Mouse (Mus musculus) intestine, embryonic 16.5 days (tissue): ENCODE data around the gene Wdr38. TPM values are rescaled to one million over a fixed set of nuclear protein-coding genes. Genes with fewer than 3 reads are reported as not detected.
A peak's percentile ranks its signal among the peaks of the same experiment; 100 is the strongest.

Experiments used
- ATAC-seq: fragments of 200-750 bp; cut with Nextera tagmentation; 2 replicates; pipeline ENCODE4 v1.8.0; 2017; ENCODE audit warnings: moderate TSS enrichment, moderate library complexity
- H3K27ac ChIP-seq: fragments of 300-500 bp; sonication (generic); 2 replicates; pipeline ENCODE4 v1.5.1; 2014; ENCODE audit warnings: mild to moderate bottlenecking, low read length
- H3K27me3 ChIP-seq: fragments of 300-500 bp; sonication (generic); replicated peaks from 2 replicates; pipeline ENCODE4 v1.6.1; 2014; ENCODE audit warnings: low read length, control low read depth, mixed read lengths; ENCODE audit not compliant: control insufficient read depth, insufficient read depth
- H3K36me3 ChIP-seq: fragments of 300-500 bp; sonication (generic); 2 replicates; pipeline ENCODE4 v1.6.1; 2014; ENCODE audit warnings: low read length, control low read depth; ENCODE audit not compliant: control insufficient read depth, insufficient read depth
- H3K4me1 ChIP-seq: fragments of 300-500 bp; sonication (generic); 2 replicates; pipeline ENCODE4 v1.6.1; 2014; ENCODE audit warnings: low read length, control low read depth, mixed read lengths; ENCODE audit not compliant: control insufficient read depth, insufficient read depth
- H3K4me2 ChIP-seq: fragments of 300-500 bp; sonication (generic); 2 replicates; pipeline ENCODE4 v1.6.1; 2014; ENCODE audit warnings: low read depth, low read length, control low read depth
- H3K4me3 ChIP-seq: fragments of 300-500 bp; sonication (generic); 2 replicates; pipeline ENCODE4 v1.5.1; 2014; ENCODE audit warnings: mild to moderate bottlenecking, low read length
- H3K9ac ChIP-seq: fragments of 300-500 bp; sonication (generic); 2 replicates; pipeline ENCODE4 v1.6.1; 2014; ENCODE audit warnings: low read depth, low read length
- H3K9me3 ChIP-seq: fragments of 300-500 bp; sonication (generic); 2 replicates; pipeline ENCODE4 v1.6.1; 2016; ENCODE audit warnings: low read length, control low read depth; ENCODE audit not compliant: control insufficient read depth
- WGBS: fragments of 180-500 bp; shearing (Covaris S2); extraction: QIAGEN DNeasy Blood & Tissue Kit; methylation state at CpG from one replicate; pipeline ENCODE4 v1.1.7; 2014; 5-methylcytosine and 5-hydroxymethylcytosine counted together
- polyA plus RNA-seq: library from polyadenylated mRNA; unstranded; fragments of >200 nt; fragmentation: Nextera tagmentation; extraction: Ambion mirVana; gene quantifications from 2 replicates; pipeline ENCODE4 v1.2.1, GENCODE M21; 2015

The Wdr38 gene
- polyA plus RNA-seq, 1 experiment from 2014 or later = 1.7 TPM

- Histone ChIP-seq H3K27me3 (no peaks in the 10 kb centered on the region), H3K9me3 (no peaks in the 10 kb centered on the region), H3K4me1 (no peaks in the 10 kb centered on the region), H3K9ac (no peak overlapping the region), H3K27ac (no peak overlapping the region), H3K4me3 (no peak overlapping the region), H3K36me3 (no peaks in the 10 kb centered on the region), H3K4me2 (no peak overlapping the region)
- ATAC-seq = peak; percentile 38; the same call in 1 of the 2 replicates
- 32% methylated on average over 2 of the region's 2 CpGs for WGBS
Observed at GRCm38 (mm10) chr2:38973223-38973622, 24.1 kb upstream of the Wdr38 start.

DNA sequence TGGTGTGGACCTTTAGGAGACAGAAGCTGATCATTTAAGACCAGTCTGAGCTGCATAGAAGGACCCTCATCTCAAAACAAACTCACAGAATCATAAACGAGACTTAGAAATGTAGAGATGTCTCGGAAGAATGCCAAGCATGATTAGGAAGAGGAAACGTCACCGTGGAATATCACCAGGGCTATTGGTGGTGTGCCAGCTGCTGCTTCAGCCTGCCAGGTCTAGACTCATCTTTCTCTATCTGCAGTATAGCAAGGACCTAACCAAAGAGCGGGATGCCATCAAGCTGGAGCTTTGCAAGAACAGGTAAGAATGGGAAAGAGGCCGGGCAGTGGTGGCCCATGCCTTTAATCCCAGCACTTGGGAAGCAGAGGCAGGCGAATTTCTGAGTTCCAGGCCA lies 23.6 kb upstream of the Wdr38 start:
- 67% methylated on average over 7 of the region's 7 CpGs for WGBS
- Histone ChIP-seq H3K36me3 (no peaks in the 10 kb centered on the region), H3K4me3 (no peak overlapping the region), H3K4me1 (no peaks in the 10 kb centered on the region), H3K27ac (no peak overlapping the region), H3K9ac (no peak overlapping the region), H3K4me2 (no peak overlapping the region), H3K27me3 (no peaks in the 10 kb centered on the region), H3K9me3 (no peaks in the 10 kb centered on the region)
- ATAC-seq = no peak

DNA sequence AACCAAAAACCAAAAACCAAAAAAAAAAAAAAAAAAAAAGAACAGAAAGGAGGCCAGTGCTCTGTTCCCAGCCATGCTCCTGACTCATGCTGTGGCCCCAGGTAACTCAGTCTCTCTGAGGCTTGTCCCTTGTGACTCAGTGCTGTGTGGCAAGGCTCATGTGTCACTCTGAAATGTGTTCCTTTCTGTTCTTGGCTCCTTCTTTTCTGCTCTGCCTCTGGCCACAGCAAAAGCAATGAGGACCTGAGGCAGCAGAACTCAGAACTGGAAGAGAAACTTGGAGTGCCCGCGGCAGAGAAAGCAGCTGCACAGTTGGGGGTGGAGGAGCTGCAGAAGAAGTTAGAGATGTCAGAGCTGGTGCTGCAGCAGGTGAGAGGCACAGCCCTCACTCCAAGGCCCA lies 23.1 kb upstream of the Wdr38 start:
- no peak overlapping the region for H3K4me2 ChIP-seq
- whole genome bisulfite sequencing = 35% methylated on average over 2 of the region's 2 CpGs
- no peak overlapping the region for H3K4me3 ChIP-seq
- no peaks in the 10 kb centered on the region for H3K4me1 ChIP-seq
- H3K9me3 ChIP-seq = no peaks in the 10 kb centered on the region
- no peaks in the 10 kb centered on the region for H3K27me3 ChIP-seq
- no peak overlapping the region for H3K27ac ChIP-seq
- no peak overlapping the region for H3K9ac ChIP-seq
- no peaks in the 10 kb centered on the region for H3K36me3 ChIP-seq
- ATAC-seq = no peak

GRCm38 (mm10) chr2:38975181-38975580 lies 22.1 kb upstream of the Wdr38 start:
- no peak overlapping the region for H3K9ac ChIP-seq
- H3K9me3 ChIP-seq = no peaks in the 10 kb centered on the region
- no peak overlapping the region for H3K4me3 ChIP-seq
- no peak overlapping the region for H3K27ac ChIP-seq
- no peak for ATAC-seq
- no peak overlapping the region for H3K4me2 ChIP-seq
- 73% methylated on average over 3 of the region's 3 CpGs for WGBS
- no peaks in the 10 kb centered on the region for H3K36me3 ChIP-seq
- no peaks in the 10 kb centered on the region for H3K4me1 ChIP-seq
- no peaks in the 10 kb centered on the region for H3K27me3 ChIP-seq

DNA sequence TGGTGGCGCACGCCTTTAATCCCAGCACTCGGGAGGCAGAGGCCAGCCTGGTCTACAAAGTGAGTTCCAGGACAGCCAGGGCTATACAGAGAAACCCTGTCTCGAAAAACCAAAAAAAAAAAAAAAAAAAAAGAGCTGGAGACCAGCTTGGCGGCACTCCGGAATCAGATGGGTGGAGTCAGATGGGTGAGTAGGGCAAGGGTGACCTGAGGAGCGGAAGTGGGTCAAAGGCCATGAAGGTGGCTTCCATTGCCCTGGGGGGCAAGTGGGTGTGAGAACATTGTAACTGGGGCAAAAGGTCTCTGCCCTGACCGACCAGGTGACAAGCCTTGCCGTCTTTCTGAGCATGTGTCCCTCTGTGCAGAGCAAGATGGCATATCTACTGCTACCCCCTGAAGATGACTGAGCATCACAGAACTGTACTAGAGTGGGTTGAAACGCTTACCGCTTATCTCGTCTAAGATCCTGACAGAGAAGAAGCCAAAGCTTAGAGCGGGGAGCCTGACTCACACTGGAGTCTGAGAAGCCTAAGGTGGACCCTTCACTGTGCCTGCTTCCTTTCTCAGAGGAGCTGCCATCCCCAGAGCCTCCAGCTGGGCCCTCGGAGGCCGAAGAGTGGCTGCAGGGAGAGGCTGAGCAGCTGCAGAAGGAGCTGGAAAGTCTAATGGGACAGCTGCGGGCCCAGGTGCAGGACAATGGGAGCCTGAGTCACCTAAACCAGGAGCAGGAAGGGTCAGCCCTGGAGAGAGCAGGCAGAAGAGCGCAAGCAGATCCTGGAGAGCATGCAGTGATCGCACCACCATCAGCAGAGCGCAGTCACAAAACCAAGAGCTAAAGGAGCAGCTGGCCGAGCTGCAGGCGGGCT lies 21.1 kb upstream of the Wdr38 start:
- H3K27me3 ChIP-seq = no peaks in the 10 kb centered on the region
- H3K9ac ChIP-seq = no peak overlapping the region
- H3K27ac ChIP-seq = no peak overlapping the region
- no peaks in the 10 kb centered on the region for H3K4me1 ChIP-seq
- ATAC-seq = no peak
- WGBS = 77% methylated on average over 21 of the region's 21 CpGs
- H3K36me3 ChIP-seq = no peaks in the 10 kb centered on the region
- no peak overlapping the region for H3K4me3 ChIP-seq
- H3K9me3 ChIP-seq = no peaks in the 10 kb centered on the region
- H3K4me2 ChIP-seq = no peak overlapping the region

- Histone ChIP-seq H3K4me1 (no peaks in the 10 kb centered on the region), H3K9ac (no peak overlapping the region), H3K27me3 (no peaks in the 10 kb centered on the region), H3K36me3 (no peaks in the 10 kb centered on the region), H3K4me3 (no peak overlapping the region), H3K9me3 (no peaks in the 10 kb centered on the region), H3K4me2 (no peak overlapping the region), H3K27ac (no peak overlapping the region)
- 68% methylated on average over 4 of the region's 4 CpGs for WGBS
- 0 out of 2 replicates have a peak, but pooled peaks have one; percentile 6 for ATAC-seq
Observed at GRCm38 (mm10) chr2:38977837-38978236, 19.4 kb upstream of the Wdr38 start.

DNA sequence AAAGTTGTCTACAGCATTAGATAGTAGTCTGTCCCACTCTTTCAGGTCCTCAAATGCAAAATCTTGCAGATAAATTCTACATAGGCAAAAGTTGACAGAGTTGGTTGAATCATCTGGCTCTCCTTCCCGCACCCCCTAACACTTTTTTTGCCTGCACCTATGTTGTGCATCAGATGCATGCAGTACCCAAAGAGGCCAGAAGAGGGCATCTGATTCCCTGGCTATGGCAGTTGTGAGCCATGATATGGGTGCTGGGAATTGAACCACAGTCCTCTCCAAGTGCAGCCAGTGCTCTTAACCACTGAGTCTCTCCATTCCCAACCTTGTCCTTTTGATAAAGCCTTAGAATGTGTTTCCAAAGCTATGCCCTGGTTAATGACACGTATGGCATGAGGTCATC lies 13.8 kb upstream of the Wdr38 start:
- Histone ChIP-seq H3K27ac (no peak overlapping the region), H3K4me2 (no peak overlapping the region), H3K9ac (no peak overlapping the region), H3K4me1 (peaks cover 4% of the 10 kb centered on the region; the same call in 1 of the 2 replicates), H3K27me3 (no peaks in the 10 kb centered on the region), H3K4me3 (no peak overlapping the region), H3K9me3 (no peaks in the 10 kb centered on the region; the same call in 1 of the 2 replicates), H3K36me3 (no peaks in the 10 kb centered on the region)
- 97% methylated on average over 2 of the region's 2 CpGs for WGBS
- ATAC-seq = no peak

DNA sequence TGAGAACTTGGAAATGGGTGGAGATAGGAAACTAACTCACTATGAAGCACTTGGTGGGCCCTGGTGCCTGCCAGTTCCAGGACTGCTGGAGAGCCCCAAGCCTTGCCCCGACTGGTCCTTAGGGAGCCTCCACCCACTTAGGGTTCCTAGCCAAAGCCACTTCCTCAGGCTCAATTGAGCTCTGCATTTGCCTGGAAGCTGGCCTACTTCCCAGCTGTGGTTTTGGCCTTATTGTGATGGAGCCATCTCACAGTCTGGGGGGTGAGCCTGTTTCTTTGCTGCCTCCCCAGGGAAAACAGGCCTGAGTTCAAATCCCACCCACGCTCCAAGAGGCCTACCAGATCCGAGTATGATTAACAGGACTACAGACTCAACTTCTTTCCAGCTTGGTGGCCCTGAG lies 10.7 kb upstream of the Wdr38 start:
- no peak for ATAC-seq
- Histone ChIP-seq H3K9ac (no peak overlapping the region), H3K4me3 (no peak overlapping the region), H3K4me2 (no peak overlapping the region), H3K27me3 (no peaks in the 10 kb centered on the region), H3K36me3 (no peaks in the 10 kb centered on the region), H3K4me1 (peaks cover 4% of the 10 kb centered on the region; the same call in 1 of the 2 replicates), H3K27ac (no peak overlapping the region), H3K9me3 (no peaks in the 10 kb centered on the region; the same call in 1 of the 2 replicates)
- 77% methylated on average over 3 of the region's 3 CpGs for WGBS

DNA sequence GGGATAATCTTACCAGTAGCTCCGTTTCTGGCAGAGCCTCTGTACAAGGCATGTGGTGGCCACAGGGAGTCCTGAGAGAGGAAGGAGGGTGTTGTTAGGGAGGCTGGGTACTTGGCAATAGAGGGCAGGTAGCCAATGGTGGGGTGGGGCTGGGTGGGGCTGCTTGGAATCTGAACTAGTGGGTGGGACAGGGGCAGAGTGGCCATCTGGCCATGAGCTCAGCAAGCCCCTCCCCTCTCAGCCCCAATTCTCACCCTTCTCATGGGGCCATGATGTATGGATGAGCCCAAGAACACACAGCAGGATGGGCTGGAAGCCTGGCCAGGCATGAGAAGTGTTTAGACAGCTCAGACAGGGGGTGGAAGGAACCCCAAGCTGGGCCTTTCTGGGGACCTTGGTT lies 9.9 kb upstream of the Wdr38 start:
- WGBS = 59% methylated on average over 1 of the region's 1 CpGs
- ATAC-seq = peak; percentile 34; the same call in 1 of the 2 replicates

More for the DNA sequence above, 9.9 kb upstream of the Wdr38 start:
- H3K4me2 ChIP-seq = no peak overlapping the region
- H3K27ac ChIP-seq = no peak overlapping the region
- H3K4me3 ChIP-seq = no peak overlapping the region
- peaks cover 11% of the 10 kb centered on the region for H3K4me1 ChIP-seq
- no peaks in the 10 kb centered on the region for H3K27me3 ChIP-seq
- H3K9ac ChIP-seq = no peak overlapping the region
- no peaks in the 10 kb centered on the region for H3K36me3 ChIP-seq
- no peaks in the 10 kb centered on the region; the same call in 1 of the 2 replicates for H3K9me3 ChIP-seq
